Mouse (Mus musculus): ENCODE results near the gene Slc39a13.

Gene Slc39a13

GRCm38 (mm10) chr2:91087453-91087852 is 17.2 kb upstream of the Slc39a13 start:
- no peak for DNase-seq

GRCm38 (mm10) chr2:91086392-91087237 is 16.4 kb upstream of the Slc39a13 start:
- no peak for DNase-seq

GRCm38 (mm10) chr2:91085494-91086391 is 15.5 kb upstream of the Slc39a13 start:
- no peak for DNase-seq

GRCm38 (mm10) chr2:91084179-91084820 is 14.1 kb upstream of the Slc39a13 start:
- no peak for DNase-seq

GRCm38 (mm10) chr2:91083366-91083940 is 13.2 kb upstream of the Slc39a13 start:
- no peak for DNase-seq

DNA sequence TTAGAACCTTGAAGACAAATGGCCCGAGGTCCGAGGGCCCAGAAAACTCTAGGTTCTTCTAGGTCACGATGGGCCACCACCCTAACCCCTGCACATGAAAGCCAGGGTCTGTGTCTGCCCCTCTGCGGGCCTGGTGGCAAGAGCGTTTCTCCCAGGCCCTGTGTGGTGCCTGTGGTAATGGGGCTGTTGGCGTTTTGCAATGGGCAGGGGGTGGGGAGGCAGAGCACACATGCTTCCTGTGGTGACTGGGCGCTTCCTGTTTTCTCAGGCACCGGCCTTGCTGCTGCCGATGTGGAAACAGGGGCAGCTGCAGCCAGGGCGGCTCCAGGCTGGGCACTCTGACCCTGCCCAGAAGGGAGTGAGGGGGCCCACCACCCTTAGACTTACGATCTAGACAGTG is 12.6 kb upstream of the Slc39a13 start:
- peak; percentile 64 for DNase-seq

GRCm38 (mm10) chr2:91081775-91082695 is 11.8 kb upstream of the Slc39a13 start, which contains the start of gene Spi1:
Gene Spi1 (plus strand): TSS chr2:91082390.
- DNase-seq, result no peak

- no peak for DNase-seq
Measured at GRCm38 (mm10) chr2:91080784-91081513, 10.7 kb upstream of the Slc39a13 start.

GRCm38 (mm10) chr2:91079026-91079384 is 8.8 kb upstream of the Slc39a13 start:
- DNase-seq, result no peak

DNA sequence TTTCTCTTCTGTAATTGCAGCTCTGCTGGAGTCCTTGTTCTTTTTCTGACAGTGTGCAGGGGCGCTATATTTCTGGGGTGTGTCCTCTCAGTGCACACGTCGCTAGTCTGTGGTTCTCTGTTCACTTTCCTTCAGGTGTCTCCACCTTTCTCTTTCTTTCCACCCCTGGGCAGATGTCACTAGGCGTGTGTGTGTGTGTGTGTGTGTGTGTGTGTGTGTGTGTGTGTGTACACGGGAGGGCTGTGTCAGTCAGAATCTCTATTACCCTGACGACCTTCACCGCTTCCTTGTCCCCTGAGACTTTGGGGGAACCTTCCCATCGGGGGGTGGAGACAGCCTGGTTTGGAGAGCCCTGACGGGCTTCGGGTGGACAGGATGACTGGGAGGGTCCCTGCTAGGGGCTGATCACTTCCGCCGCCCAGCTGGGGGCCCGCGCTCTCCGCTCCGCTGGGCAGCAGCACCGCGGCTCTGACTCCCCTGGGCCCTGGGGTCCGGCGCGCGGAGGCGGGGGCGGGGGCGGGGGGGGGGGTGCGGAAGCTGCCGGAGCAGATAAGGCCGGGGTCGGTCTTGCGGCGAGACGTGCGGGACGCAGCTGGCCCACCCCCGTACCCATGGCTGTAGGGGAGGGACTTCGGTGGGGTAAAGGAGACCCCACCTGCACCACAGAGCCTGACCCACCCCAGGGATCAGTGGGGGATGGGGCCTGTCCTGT is 8.3 kb upstream of the Slc39a13 start:
- DNase-seq, result no peak

DNA sequence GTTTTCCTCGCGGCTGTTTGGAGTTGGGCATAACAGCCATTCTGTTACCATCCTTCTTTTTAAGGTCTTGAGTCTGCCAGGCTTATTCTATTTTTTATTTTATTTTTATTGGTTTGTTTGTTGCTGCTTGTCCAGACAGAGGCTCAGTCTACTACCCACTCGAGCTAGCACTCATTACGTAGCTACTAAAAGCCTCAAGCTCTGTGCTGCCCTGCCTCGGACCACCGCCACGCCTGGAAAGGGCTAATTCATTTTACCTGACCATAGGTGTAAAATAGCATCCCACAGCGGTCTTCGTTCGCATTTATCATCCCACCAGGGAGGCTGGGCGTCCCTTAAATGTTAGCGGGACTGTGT is 7.7 kb upstream of the Slc39a13 start:
- no peak for DNase-seq

- no peak for DNase-seq
Measured at GRCm38 (mm10) chr2:91072092-91072491, 1.9 kb upstream of the Slc39a13 start.

DNA sequence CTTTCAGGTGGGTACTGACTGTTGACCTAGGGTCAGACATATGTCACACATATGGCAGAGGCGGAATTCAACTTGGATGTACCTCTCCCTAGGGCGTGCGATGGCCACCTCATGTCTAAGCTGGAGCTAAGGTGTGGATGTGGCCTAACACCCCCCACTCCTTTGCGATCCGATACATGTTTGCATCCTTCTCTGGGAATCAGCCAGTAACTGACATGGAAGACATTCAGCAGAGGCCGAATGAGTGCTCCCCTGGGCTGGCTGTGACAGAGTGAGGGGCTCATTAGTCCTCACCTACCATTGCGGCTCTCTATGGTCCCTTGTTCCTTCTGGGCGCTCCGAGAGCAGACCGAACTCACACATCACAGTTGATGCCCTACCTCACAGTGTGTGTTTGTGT is 842 bp upstream of the Slc39a13 start:
- no peak for DNase-seq

GRCm38 (mm10) chr2:91069306-91070000 is 764 bp downstream of the Slc39a13 start:
- DNase-seq, result peak; percentile 24

DNA sequence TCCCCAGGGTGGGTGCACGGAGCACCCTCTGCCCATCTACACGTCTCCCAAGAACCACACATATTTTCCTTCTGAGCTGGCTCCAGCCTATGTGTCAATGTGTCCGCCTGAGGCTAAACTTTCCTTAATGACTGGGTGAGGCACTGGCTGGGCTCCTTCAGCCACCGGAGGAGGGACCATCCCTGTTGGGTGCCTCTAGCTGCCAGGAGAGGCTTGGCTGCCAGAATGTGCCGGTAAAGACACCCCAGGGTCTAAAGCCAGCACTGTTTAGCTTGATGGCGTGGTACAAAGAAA is 1.4 kb downstream of the Slc39a13 start:
- DNase-seq, result no peak

DNA sequence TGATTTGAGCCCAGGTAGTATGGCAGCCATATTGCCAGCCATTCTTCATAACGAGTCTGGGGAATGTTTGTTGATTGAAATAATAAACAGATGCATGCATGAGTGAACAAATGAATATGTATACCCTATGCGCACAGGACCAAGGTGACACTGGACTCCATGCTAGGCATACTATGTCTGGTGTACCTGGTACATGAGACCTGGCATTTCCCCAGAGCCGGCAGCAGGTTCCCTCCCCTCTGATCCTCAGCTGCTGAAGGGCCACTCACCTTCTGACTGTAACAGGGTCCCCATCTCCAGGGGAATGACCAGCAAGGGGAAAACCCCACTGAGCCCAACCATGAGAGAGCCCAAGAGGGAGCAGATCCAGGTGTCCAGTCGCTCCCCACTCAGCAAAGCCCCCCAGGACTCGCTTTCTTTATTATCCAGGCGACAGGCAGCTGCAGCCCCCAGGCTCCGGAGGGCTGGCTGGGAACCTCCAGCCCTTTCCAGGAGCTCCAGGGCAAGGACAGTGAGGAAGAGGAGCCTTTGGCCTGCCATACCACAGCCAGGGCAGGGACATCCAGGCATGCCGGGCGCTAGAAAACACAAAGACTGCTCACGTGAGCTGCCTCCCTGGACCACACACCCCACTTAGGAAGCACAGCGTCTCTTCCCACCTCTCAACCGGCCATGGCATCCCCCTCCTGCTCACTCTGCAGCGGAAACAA is 1.9 kb downstream of the Slc39a13 start:
- no peak for DNase-seq

DNA sequence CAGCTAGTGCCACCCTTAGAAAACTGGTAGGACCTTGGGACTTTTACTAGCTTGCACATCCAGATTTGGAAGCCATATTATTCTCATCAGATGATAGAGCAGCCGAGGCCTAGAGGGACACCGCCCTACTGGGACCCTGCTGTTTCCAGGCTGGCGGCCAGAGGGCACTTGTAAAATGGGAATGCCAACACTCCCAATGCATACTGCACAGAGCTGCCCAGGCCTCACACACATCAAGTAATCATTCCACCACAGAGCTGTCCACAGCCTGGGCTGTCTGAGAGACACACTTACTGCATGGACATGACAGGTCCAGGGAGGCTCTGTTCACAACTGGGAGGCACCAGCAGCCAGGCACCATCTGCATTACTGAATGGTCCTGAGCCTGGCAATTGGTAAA is 3.8 kb downstream of the Slc39a13 start:
- DNase-seq, result no peak

DNA sequence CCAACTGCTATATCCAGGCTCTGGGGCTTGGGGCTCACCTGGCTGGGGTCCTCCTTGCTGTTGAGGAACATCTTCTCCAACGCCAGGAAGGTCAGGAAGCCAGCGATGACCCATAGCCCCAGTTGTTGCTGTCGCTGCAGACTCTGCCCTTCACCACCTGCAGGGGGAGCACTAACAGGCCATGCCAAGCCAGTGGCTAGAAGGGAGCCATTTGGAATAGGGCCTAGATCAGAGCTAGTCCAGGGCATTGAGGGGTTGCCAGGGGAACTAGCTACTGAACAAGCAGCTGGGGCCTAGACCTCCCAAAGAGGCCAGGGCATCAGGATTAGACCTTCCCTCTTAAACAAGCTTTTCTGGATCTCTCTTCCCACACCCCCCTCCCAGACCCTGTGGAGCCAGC is 4.7 kb downstream of the Slc39a13 start:
- DNase-seq, result peak; percentile 62

DNA sequence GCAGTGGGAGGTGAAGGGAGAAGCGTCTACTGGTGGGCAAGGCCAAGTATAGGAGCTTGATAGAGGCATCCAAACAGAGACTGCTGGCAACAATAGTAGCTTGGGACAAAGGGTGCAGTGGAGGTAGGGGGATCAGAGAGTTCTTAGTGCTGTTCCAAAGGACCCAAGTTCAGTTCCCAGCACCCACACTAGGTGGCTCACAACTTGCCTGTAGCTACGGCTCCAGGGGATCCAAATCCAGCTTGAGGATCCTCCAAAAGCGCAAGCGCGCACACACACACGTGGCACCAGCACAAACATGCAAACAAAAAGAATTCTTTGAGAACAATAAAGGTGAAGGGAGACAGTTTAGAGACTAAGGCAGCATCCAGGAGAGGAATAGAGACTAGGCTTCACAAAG is 6.0 kb downstream of the Slc39a13 start:
- DNase-seq, result no peak

Data from lung, postnatal 14 days (tissue).